ENCODE assay signal across 12 mouse cellular contexts in the genomic region with DNA sequence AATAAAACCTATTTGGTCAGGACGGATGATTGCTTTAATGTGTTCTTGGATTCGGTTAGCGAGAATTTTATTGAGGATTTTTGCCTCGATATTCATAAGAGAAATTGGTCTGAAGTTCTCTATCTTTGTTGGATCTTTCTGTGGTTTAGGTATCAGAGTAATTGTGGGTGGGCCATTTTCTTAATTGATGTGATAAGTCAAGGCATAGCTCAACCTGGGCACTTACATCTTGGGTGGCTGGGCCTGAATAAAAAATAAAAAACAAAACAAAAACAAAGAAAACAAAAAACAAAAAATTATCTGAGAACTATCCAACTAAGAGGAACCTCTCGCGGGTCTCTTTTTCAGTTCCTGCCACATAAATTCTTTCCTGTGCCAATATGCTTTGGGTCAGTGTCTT. TPM values are rescaled to one million over a fixed set of nuclear protein-coding genes. Genes with fewer than 3 reads are reported as not detected.
DNase-seq lines count a peak whose midpoint lies in the region; ATAC-seq and TF ChIP-seq lines count a peak whose summit lies in the region.
"Not testable (repeated sequence)": the region's sequence is repeated elsewhere in the genome, so short reads cannot be mapped to it uniquely, and the experiment has no call there.
"Had no signal": no experiment of that assay in that cellular context is flagged by ENCODE, and none has a peak within 500 bp of the region (broad histone marks: within the 10 kb centered on the region; RNA-seq: fewer than 3 reads in every experiment).

No protein-coding gene starts in this region.

- not testable (repeated sequence) for DNase-seq in embryonic facial prominence, embryonic 14.5 days (ENCODE audit: low spot score); limb, embryonic 14.5 days (ENCODE audit: low spot score)

- not testable (repeated sequence) for H3K4me2 ChIP-seq in embryonic facial prominence, embryonic 14.5 days (ENCODE audit: low read depth, low read length); heart, embryonic 12.5 days; hindbrain, embryonic 13.5 days; kidney, embryonic 14.5 days (replicated peaks; ENCODE audit: low read depth, low read length); limb, embryonic 14.5 days (replicated peaks; ENCODE audit: low read depth, low read length, severe bottlenecking); midbrain, embryonic 12.5 days (replicated peaks); neural tube, embryonic 15.5 days

- not testable (repeated sequence) for H3K36me3 ChIP-seq in embryonic facial prominence, embryonic 14.5 days (ENCODE audit: control insufficient read depth, insufficient read depth, low read length); heart, embryonic 12.5 days; hindbrain, embryonic 13.5 days; kidney, embryonic 14.5 days (ENCODE audit: control insufficient read depth, insufficient read depth, low read length); limb, embryonic 14.5 days (ENCODE audit: control insufficient read depth, insufficient read depth, low read length); midbrain, embryonic 12.5 days; neural tube, embryonic 15.5 days

- H3K9ac ChIP-seq in embryonic facial prominence, embryonic 14.5 days (ENCODE audit: low read depth, low read length); heart, embryonic 12.5 days; hindbrain, embryonic 13.5 days; kidney, embryonic 14.5 days (ENCODE audit: low read depth, low read length); limb, embryonic 14.5 days (ENCODE audit: low read depth, low read length, severe bottlenecking); midbrain, embryonic 12.5 days (replicated peaks); neural tube, embryonic 15.5 days (replicated peaks): not testable (repeated sequence)

- H3K27ac ChIP-seq in embryonic facial prominence, embryonic 14.5 days (replicated peaks; ENCODE audit: low read depth, low read length); heart, embryonic 12.5 days (ENCODE audit: poor library complexity, severe bottlenecking); hindbrain, embryonic 13.5 days; kidney, embryonic 14.5 days (ENCODE audit: low read depth, low read length); limb, embryonic 14.5 days (replicated peaks; ENCODE audit: low read depth, low read length); midbrain, embryonic 12.5 days (replicated peaks); neural tube, embryonic 15.5 days (replicated peaks): not testable (repeated sequence)

- H3K4me1 ChIP-seq in embryonic facial prominence, embryonic 14.5 days (ENCODE audit: control insufficient read depth, insufficient read depth, low read length); heart, embryonic 12.5 days (replicated peaks); hindbrain, embryonic 13.5 days (replicated peaks); kidney, embryonic 14.5 days (ENCODE audit: control insufficient read depth, insufficient read depth, low read length); limb, embryonic 14.5 days (ENCODE audit: control insufficient read depth, insufficient read depth, low read length); midbrain, embryonic 12.5 days; neural tube, embryonic 15.5 days: not testable (repeated sequence)

- not testable (repeated sequence) for H3K4me3 ChIP-seq in embryonic facial prominence, embryonic 14.5 days (ENCODE audit: low read depth, low read length); heart, embryonic 12.5 days; hindbrain, embryonic 13.5 days; kidney, embryonic 14.5 days (ENCODE audit: low read length); limb, embryonic 14.5 days (replicated peaks; ENCODE audit: low read length); midbrain, embryonic 12.5 days; neural tube, embryonic 15.5 days (replicated peaks)

- peaks cover 23% of the 10 kb centered on the region; the same call in 1 of the 2 replicates for H3K9me3 ChIP-seq in embryonic facial prominence, embryonic 14.5 days (ENCODE audit: control insufficient read depth, low read length)
- H3K9me3 ChIP-seq in heart, embryonic 12.5 days (replicated peaks): peaks cover 23% of the 10 kb centered on the region
- H3K9me3 ChIP-seq in hindbrain, embryonic 13.5 days: peaks cover 34% of the 10 kb centered on the region
- H3K9me3 ChIP-seq in kidney, embryonic 14.5 days (ENCODE audit: control insufficient read depth, low read length); limb, embryonic 14.5 days (ENCODE audit: control insufficient read depth, low read length): not testable (repeated sequence)
- peaks cover 39% of the 10 kb centered on the region for H3K9me3 ChIP-seq in midbrain, embryonic 12.5 days
- peaks cover 28% of the 10 kb centered on the region for H3K9me3 ChIP-seq in neural tube, embryonic 15.5 days (replicated peaks)

- peak; percentile 79; the same call in 1 of the 2 replicates for ATAC-seq in embryonic facial prominence, embryonic 14.5 days (ENCODE audit: low read depth)
- ATAC-seq in heart, embryonic 12.5 days (ENCODE audit: insufficient number of reproducible peaks, low FRiP score): peak; percentile 84; the same call in 1 of the 2 replicates
- peak; percentile 80; the same call in 1 of the 2 replicates for ATAC-seq in hindbrain, embryonic 13.5 days (ENCODE audit: low FRiP score)
- ATAC-seq in kidney, embryonic 14.5 days (ENCODE audit: low FRiP score, low TSS enrichment): peak; percentile 76; the same call in 1 of the 2 replicates
- ATAC-seq in limb, embryonic 14.5 days (ENCODE audit: low FRiP score, low read depth): peak; percentile 81
- ATAC-seq in midbrain, embryonic 12.5 days (ENCODE audit: low FRiP score, low read depth): peak; percentile 70; the same call in 1 of the 2 replicates
- ATAC-seq in neural tube, embryonic 15.5 days (ENCODE audit: low FRiP score): peak; percentile 59; the same call in 1 of the 2 replicates

- not testable (repeated sequence) for H3K27me3 ChIP-seq in embryonic facial prominence, embryonic 14.5 days (replicated peaks; ENCODE audit: control insufficient read depth, insufficient read depth, low read length); heart, embryonic 12.5 days (replicated peaks); hindbrain, embryonic 13.5 days; kidney, embryonic 14.5 days (ENCODE audit: control insufficient read depth, insufficient read depth, low read length); limb, embryonic 14.5 days (ENCODE audit: control insufficient read depth, insufficient read depth, low read length); midbrain, embryonic 12.5 days; neural tube, embryonic 15.5 days (replicated peaks)

- TF ChIP-seq POLR2A in limb, embryonic 14.5 days (IDR thresholded peaks at IDR 0.05; ENCODE audit: borderline replicate concordance, extremely low read depth, insufficient read depth, insufficient read length): not testable (repeated sequence)

- WGBS in embryonic facial prominence, embryonic 14.5 days: 84% methylated on average over 6 of the region's 6 CpGs
- WGBS in heart, embryonic 12.5 days: 78% methylated on average over 6 of the region's 6 CpGs
- 89% methylated on average over 6 of the region's 6 CpGs for WGBS in hindbrain, embryonic 13.5 days
- 92% methylated on average over 6 of the region's 6 CpGs for WGBS in kidney, embryonic 14.5 days
- WGBS in limb, embryonic 14.5 days: 87% methylated on average over 6 of the region's 6 CpGs
- 84% methylated on average over 6 of the region's 6 CpGs for WGBS in midbrain, embryonic 12.5 days
- WGBS in neural tube, embryonic 15.5 days: 92% methylated on average over 6 of the region's 6 CpGs

RNA-seq across cellular contexts. Expression of gene Gm10354, which starts 15.4 kb away (rescaled TPM):
- polyA plus RNA-seq in embryonic facial prominence, embryonic 14.5 days (2014; fragmentation: Nextera tagmentation; extraction: Ambion mirVana): not detected in 2 replicates
- polyA plus RNA-seq in heart, embryonic 12.5 days (2016; fragmentation: Nextera tagmentation; extraction: Ambion mirVana): 0.14 TPM in 1 of 2 replicates, not detected in the other
- not detected in 2 replicates for polyA plus RNA-seq in hindbrain, embryonic 13.5 days (2015; fragmentation: Nextera tagmentation; extraction: Ambion mirVana)
- not detected in 2 replicates for polyA plus RNA-seq in kidney, embryonic 14.5 days (2014; fragmentation: Nextera tagmentation; extraction: Ambion mirVana)
- polyA plus RNA-seq in limb, embryonic 14.5 days (2012; rRNA removed): not detected in 2 replicates
- not detected in 2 replicates for polyA plus RNA-seq in limb, embryonic 14.5 days (2014; fragmentation: Nextera tagmentation; extraction: Ambion mirVana)
- not detected in 2 replicates for polyA plus RNA-seq in midbrain, embryonic 12.5 days (2016; fragmentation: Nextera tagmentation; extraction: Ambion mirVana)
- not detected in 2 replicates for polyA plus RNA-seq in neural tube, embryonic 15.5 days (2015; fragmentation: Nextera tagmentation; extraction: Ambion mirVana)
- polyA plus RNA-seq: forebrain, embryonic 15.5 days; heart, adult 2 months; liver, postnatal 0 days; urinary bladder, adult 2 months had no signal

RNA-seq across cellular contexts. Expression of gene Gm17019, which starts 38.7 kb away (rescaled TPM):
- not detected in 2 replicates for polyA plus RNA-seq in embryonic facial prominence, embryonic 14.5 days (2014; fragmentation: Nextera tagmentation; extraction: Ambion mirVana)
- polyA plus RNA-seq in heart, embryonic 12.5 days (2016; fragmentation: Nextera tagmentation; extraction: Ambion mirVana): not detected in 2 replicates
- not detected in 2 replicates for polyA plus RNA-seq in hindbrain, embryonic 13.5 days (2015; fragmentation: Nextera tagmentation; extraction: Ambion mirVana)
- polyA plus RNA-seq in kidney, embryonic 14.5 days (2014; fragmentation: Nextera tagmentation; extraction: Ambion mirVana): not detected in 2 replicates
- polyA plus RNA-seq in limb, embryonic 14.5 days (2012; rRNA removed): not detected in 2 replicates
- polyA plus RNA-seq in limb, embryonic 14.5 days (2014; fragmentation: Nextera tagmentation; extraction: Ambion mirVana): not detected in 2 replicates
- polyA plus RNA-seq in midbrain, embryonic 12.5 days (2016; fragmentation: Nextera tagmentation; extraction: Ambion mirVana): not detected in 2 replicates
- polyA plus RNA-seq in neural tube, embryonic 15.5 days (2015; fragmentation: Nextera tagmentation; extraction: Ambion mirVana): not detected in 2 replicates
- polyA plus RNA-seq: forebrain, embryonic 15.5 days; heart, adult 2 months; liver, postnatal 0 days; thymus, postnatal 0 days; urinary bladder, adult 2 months had no signal

RNA-seq across cellular contexts. Expression of gene Speer4e, which starts 55.9 kb away (rescaled TPM):
- not detected in 2 replicates for polyA plus RNA-seq in embryonic facial prominence, embryonic 14.5 days (2014; fragmentation: Nextera tagmentation; extraction: Ambion mirVana)
- 0.10 and 0.17 TPM in 2 replicates for polyA plus RNA-seq in heart, embryonic 12.5 days (2016; fragmentation: Nextera tagmentation; extraction: Ambion mirVana)
- polyA plus RNA-seq in hindbrain, embryonic 13.5 days (2015; fragmentation: Nextera tagmentation; extraction: Ambion mirVana): not detected in 2 replicates
- not detected in 2 replicates for polyA plus RNA-seq in kidney, embryonic 14.5 days (2014; fragmentation: Nextera tagmentation; extraction: Ambion mirVana)
- not detected in 2 replicates for polyA plus RNA-seq in limb, embryonic 14.5 days (2012; rRNA removed)
- not detected in 2 replicates for polyA plus RNA-seq in limb, embryonic 14.5 days (2014; fragmentation: Nextera tagmentation; extraction: Ambion mirVana)
- polyA plus RNA-seq in midbrain, embryonic 12.5 days (2016; fragmentation: Nextera tagmentation; extraction: Ambion mirVana): not detected in 2 replicates
- not detected in 2 replicates for polyA plus RNA-seq in neural tube, embryonic 15.5 days (2015; fragmentation: Nextera tagmentation; extraction: Ambion mirVana)
- polyA plus RNA-seq: forebrain, embryonic 15.5 days; heart, adult 2 months; liver, postnatal 0 days; thymus, postnatal 0 days; urinary bladder, adult 2 months had no signal
